Mouse (Mus musculus) megakaryocyte-erythroid progenitor cell, adult 5-6 weeks (primary cell): ENCODE data around the gene Pcnp. TPM values are rescaled to one million over a fixed set of nuclear protein-coding genes. Genes with fewer than 3 reads are reported as not detected.
A peak's percentile ranks its signal among the peaks of the same experiment; 100 is the strongest.

Source experiments
- ATAC-seq: replicated peaks from 2 replicates; pipeline ENCODE4 v1.8.0; 2016; ENCODE audit warnings: mild to moderate bottlenecking, inconsistent platforms; ENCODE audit not compliant: severe bottlenecking, poor library complexity, low FRiP score, low TSS enrichment
- total RNA-seq, 2 experiments: library from RNA; stranded (forward) in 1 of 2; stranded (reverse) in 1 of 2; fragments of 200-1000, 215-1000 nt in 1 of 2; fragments of >200 nt in 1 of 2; fragmentation: Nextera tagmentation in 1 of 2; gene quantifications; 2 replicates each; pipeline ENCODE4 v1.2.3; 2014 to 2017

Pcnp gene
- total RNA-seq, 2 experiments from 2014 or later = 124 to 128 TPM

DNA sequence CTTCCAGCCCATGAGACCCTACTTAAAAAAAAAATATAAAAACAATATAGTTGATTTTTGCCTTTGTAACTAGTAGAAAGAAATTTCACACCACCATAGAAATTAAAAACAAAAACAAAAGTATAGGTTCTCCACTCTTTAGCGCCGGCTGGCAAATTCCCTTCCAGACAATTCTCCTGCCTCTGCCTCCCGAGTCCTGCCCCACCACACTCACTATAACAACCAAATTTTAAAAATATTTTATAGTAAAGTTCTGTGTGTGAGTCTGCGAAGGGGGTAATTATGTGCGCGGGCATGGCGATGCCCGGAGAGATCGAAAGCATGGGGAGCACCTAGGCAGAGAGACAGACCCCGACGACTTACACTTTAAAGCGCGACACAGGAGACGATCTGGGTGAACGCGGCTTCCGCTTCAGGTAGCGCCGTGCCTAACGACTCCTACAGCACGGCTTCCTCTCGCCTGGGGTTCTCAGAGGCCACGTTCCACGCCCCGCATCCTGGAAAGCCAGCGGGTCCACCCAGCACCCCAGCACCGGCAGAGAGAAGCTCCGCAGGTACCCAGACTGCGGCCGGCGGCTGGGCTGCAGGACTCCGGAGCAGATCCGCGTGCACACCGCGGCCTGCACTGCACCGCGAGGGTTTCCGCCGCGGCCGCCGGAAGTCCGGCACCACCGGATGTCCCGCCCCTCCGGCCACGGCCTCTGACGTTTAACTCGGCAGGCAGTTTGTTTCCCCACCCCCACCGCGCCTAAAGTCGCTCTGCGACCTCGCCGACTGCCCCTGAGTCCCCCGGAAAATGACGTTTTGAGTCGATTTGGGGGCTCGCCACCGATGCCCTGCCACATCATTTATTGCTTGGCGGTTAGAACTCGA, 7.8 kb upstream of the Pcnp start, which contains the start of gene Trmt10c:
Gene Trmt10c (minus strand): TSS at position 682 of the 873 bp plus-strand sequence.
- peak; percentile 99 for ATAC-seq

DNA sequence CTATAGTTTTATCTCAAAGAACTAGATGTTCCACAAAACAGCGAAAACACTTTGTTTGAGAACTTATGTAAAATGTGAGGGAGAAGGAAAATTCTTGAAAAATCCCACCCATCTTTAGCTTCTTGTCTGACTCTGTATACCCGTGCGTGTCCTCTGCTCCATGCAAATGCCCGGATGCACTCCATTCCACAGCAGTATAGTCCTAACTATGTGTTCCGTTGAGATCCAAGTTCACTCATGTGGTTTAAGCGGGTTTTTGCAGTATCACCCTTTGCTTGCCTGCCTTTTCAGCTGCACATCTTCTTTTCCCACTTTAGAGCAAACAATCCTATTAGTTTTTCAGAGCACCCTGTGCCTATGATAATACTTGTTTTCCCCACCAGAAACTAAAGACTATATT, 7.0 kb upstream of the Pcnp start:
- ATAC-seq = no peak

DNA sequence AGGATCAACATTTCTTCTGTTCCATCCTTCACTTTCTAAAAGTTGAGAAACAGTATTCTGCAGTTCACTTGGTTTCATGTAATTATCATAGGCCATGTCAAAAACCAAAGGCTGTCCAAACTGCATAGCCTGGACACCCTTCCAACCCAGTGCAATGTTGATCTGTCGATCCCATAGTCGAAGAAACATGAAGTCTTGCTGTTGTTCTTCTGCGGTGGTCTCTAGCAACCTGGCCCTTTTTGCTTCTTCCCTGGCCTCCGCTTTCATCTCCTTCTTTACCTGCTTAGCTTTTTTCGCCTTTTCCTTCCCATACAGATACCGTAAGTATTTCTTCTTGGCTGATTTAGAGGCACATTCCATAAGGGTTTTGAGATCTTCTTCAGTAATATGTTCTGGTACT, 5.0 kb upstream of the Pcnp start:
- ATAC-seq = no peak

DNA sequence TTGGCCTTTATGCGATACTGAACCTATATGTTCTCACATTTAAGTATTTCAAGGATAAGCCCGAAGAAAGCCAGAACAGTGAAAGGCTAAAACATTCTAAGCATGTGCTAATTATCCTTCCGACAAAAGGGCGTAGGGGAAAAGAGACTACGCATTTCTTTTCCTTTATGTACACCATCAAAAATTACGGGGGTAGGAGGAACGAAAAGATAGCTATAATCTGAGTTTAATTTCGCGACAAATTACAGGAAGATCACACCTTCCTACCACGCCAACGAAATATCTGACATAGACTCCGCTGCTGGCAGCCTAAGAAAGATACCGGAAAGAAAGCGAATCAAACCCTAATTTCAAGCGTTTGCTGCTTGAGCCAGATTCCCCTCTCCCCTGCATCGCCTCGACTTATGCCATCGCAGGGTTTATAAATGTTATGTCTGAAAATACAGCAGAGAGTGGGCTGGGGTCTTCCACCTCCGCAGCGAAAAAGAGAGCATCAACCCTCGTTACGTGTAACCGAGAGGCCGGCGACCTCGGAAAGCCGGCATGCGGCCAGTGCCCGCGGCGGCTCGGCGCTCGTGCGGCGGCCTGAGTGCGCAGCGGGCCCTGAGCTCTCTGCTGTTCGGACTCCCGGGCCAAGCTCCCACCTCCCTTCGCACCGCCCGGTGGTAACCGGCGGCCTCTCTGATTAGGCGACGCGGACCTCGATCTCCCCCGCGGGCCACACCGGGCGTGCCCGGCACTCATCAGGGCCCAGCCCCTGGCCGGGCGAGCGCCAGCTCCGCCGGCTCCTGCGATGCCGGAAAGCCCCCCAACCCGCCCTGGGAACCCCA, 602 bp downstream of the Pcnp start:
- ATAC-seq = peak; percentile 58

DNA sequence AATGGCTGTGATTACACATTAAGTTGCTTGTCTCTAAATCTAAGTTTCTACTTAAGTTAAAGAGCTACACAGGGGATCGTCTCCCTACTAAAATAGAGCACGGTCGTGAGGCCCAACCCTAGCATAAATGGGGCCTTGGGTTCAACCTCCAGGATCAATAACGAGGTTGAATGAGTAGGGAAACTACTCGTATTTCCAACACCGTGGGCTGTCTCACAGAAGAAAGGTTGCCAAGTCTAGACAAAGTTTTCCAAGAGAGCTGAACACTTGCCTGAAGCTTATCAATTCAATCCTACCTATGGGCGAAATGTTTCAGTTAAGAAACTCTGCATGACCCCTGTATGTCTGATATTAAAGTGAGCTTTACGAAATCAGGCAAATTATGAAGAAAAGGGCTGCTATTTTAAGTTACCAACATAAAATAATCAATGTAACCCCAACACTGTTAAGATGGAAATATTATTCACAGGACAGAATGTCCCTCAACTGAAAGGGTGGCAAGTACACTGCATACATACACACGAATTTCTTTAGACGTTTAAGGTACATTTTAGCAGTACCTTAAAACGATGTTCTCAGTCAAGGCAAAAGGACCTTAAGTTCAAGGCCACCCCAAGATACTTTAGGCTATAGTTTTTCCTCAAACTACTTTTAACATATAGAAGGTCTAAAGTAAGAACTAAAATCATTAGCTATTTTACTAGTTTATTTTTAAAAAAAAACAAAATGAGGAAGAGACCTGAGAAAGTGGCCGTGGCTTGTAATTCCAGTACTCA, 1.5 kb downstream of the Pcnp start:
- ATAC-seq = no peak

DNA sequence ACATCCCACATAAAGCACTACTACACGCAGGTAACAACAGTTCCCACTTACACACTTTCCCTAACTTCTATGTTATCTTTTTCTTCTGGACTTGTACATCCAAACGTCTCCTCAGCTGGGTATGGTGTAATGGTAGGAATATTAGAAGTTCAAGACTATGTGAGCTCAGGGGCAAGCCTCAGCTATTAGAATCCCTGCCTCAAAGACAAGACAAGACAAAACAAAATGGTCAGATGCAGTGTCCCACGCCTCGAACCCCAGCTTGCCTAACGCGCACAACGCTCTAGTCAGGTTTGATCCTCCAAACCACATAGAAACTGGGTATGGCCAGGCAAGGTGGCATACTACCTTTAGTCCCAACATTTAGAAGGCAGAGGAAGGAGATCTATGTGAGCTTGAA, 9.9 kb downstream of the Pcnp start:
- no peak for ATAC-seq

DNA sequence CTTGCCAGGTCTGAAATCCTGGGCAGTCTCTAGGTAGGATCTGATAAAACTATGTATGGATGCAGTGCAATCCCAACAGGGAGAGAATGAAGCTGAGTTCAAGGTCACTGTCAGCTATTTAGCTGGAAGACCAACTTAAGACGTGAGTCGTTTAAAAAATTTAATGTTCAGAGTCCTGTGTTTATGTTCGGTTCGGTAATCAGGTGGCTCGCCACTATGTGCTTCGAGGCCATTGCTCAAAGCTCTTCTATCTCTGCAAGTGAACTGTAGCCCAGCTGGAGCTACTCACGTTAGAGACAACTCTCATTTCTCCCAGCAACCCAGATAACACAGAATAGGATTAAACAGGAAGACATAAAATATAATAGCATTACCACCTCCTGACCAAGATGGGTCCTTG, 15.5 kb downstream of the Pcnp start:
- ATAC-seq = no peak; the same call in 1 of the 2 replicates

DNA sequence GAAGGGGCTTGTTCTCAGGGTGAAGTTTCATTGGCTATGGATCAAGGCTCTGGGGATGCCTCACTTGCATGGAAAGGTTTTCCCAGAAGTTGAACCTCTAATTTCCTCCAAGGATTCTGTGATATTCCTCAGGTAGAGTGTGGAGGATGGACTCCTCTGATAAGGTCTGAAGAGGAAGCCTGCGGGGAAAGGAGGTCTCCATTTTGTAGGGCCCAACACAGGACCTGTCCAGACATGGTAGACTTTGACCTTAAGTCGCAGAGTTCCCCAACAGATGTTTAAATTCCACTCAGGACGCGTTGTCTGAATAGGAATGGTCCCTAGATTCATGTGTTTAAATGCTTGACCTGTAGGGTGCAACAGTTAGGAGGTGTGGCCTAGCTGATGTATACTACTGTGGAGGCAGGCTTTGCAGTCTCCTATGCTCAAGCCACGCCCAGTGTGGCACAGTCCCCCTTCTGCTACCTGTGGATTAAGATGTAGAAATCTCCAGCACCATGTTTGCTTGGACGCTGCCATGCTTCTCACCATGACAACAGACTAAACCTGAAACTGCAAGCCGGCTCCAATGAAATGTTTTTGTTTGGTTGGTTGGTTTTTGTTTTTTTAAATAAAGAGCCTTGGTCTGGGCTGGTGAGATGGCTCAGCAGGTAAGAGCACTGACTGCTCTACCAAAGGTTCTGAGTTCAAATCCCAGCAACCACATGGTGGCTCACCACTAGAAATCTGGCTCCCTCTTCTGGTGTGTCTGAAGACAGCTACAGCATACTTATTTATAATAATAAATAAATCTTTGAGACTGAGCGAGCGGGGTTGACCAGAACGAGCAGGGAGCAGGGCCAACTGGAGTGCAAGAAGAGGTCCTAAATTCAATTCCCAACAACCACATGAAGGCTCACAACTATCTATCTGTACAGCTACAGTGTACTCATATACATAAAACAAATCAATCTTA, 16.5 kb downstream of the Pcnp start:
- peak; percentile 52 for ATAC-seq

DNA sequence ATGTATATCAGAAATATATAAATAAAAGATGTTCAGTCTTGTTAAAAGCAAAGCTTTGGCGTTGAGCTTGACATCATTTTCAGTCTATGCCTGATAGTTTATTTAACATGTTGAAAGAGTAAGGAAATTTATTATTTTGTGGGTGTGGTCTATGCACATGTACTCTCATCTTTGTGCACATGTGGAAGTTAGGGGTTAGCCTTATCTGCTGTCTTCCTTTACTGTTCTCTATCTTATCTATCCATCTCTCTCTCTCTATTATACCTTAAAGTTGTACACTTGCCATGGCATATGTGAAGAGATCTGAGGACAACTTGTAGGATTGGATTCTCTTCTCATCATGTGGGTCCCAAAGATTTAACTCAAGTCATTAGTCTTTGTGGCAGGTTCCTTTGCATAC, 20.7 kb downstream of the Pcnp start:
- ATAC-seq = no peak

DNA sequence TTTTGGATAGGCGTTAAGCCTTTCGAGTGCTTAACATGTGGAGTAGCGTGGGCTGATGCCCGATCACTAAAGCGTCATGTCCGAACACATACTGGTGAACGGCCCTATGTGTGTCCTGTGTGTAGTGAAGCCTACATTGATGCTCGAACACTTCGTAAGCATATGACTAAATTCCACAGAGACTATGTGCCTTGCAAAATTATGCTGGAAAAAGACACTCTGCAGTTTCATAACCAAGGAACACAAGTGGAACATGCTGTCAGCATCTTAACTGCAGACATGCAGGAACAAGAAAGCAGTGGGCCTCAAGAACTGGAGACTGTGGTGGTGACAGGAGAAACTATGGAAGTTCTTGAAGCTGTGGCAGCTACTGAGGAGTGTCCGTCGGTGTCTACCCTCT, 22.7 kb downstream of the Pcnp start:
- ATAC-seq = no peak

DNA sequence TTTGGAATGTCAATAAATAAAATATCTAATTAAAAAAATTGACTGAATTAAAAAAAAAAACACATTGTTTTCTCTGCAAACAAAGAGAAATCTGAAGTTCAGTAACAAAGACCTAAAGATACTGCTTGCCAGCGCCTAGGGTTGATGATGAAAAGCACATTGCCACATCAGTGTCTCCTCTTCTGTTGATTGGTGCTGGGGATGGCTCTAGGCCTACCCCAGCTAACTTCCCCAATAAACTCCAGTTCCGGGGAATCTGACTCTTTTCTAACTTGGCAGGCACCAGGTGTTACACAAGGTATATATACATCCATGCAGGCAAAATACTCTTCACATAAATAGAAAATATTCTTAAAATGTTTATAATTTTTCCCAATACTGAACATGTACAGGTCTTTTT, 35.3 kb downstream of the Pcnp start:
- ATAC-seq = no peak

DNA sequence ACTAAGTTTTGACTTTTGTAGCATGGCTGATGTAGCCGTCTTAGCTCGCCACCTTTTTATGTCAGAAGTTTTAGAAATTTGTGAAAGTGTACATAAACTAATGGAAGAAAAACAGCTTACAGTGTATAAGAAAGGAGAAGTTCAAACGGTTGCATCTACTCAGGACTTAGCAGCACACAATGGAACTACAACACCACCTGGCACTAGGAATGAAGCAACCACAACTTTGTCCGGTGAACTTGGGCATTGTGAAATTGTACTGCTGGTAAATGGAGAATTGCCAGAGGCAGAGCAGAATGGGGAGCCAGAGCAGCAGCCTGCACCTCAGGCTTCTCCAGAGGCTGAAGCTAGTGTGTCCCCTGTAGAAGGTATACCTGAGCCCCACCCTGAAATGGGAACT, 39.2 kb downstream of the Pcnp start:
- ATAC-seq = no peak

DNA sequence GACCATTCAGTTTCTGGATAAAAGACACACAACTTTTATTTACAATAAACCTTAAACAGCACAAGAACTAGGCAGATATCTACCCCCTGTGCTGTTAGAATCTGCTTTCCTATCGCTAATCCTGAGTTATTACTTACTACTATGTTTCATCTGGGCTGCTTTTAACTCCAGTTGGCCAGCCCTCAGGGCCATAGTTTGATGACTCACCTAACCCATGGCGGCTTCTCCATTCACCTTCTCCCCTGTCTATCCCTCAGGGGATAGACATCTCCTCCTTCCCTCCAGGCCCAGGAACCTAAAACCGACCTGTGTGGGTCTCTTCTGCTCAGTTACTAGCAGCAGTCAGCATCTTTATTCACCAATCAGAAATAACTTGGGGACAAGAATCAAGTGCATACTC, 43.5 kb downstream of the Pcnp start:
- no peak for ATAC-seq

DNA sequence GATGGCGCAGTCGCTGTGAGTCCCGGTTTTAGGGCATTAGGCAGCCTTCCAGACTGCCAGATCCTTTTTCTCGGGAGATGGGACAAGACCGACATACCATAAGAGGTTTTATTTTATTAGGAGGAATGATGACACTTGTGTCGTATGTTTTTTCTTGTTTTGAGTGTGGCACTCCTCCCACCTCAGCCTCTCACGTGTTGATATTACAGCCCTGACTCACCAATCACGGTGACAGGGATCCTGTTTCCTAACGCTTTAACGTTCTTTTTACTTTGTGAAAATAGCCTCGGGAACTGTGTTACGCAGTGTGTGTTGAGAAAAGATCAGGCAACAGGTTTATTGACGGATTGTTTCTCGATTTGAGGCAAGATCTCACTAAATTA, 54.6 kb downstream of the Pcnp start:
- peak; percentile 50 for ATAC-seq

DNA sequence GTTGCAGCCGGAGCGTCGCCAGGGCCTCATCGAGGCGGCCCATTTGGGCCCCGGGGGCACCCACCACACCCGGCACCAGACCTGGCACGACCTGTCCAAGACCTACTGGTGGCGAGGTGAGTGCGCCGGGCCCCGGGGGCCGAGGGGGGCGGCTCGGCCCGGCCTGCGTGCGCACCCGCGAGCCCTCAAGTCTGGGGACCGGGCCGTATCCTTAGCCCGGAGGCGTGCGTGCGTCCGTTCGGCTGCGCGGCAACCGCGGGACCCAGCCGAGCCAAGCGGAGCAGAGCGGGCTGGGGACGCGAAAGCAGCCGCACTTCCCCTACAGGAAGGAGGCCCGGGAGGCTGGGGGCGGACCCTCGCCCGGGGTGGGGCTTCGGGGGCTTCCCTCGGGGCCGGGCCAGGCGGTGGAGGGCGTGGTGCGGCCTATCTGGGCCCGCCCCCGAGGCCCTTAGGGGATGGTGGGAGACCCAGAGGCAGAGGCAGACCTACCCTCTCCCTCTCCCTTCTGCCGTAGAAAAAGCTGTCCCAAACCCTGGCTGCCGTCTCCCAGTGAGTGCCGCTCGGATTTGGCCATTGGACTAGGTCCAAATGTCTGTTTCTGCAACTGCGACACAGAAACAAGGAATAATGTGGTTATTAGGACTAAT, 55.2 kb downstream of the Pcnp start:
- ATAC-seq = peak; percentile 57

DNA sequence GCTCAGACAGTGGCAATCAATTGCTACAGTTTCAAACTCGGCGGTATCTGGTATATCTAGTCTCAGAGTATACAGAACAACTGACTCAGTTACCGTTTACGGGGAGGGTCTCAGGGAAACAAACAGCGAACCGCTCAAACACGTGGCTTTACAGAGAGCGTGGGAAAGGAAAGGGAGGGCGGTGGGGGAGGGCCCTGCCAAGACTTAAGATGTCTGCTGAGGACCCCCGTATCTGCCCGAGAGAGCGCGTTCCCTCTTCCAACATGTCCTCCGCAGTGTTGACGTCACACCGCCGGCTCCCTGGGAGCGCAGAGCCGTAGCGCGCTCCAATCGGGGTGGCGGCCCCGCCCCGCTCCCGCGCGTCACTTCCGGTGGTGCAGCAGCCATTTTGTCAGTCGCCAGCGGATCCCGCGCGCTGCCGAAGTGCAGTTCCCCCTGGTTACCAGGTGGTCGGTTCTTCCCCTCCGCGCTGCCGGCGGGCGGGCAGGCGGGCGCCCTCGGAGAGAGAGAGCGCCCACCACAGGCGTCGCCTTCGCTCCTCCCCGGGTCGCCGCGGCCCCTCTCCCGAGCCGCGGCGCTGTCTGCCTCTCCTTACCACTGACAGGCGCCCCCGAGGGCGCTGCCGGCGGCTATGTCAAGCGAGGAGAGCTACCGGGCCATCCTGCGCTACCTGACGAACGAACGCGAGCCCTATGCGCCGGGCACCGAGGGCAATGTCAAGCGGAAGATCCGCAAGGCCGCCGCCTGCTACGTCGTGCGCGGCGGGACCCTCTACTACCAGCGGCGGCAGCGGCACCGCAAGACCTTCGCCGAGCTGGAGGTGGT, 55.9 kb downstream of the Pcnp start, which contains the start of gene Zbtb11:
Gene Zbtb11 (plus strand): TSS at position 453 of the 825 bp plus-strand sequence.
- ATAC-seq = peak; percentile 87

DNA sequence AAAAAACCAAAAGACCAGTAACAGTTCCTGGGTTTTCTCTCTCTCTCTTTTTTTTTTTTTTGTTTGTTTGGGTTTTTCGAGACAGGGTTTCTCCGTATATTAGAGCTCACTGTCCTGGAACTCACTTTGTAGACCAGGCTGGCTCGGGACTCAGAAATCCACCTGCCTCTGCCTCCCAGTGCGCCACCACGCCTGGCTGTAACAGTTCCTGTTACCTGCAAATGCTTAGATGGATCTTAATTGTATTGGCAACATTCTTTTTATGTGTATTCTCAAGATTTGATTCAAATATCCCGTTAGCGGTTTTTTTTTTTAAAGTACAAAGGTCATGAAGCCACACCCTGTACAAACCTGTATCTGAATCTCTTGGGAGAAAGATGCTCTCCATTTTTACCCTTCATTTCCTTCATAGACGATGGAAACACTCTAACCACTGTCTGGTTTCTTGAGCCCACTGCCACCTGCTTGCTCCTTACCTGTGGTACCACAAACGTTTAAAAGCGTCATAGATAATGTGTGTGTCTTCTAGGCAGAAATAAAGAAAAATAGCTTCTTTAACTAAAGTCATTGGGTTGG, 56.8 kb downstream of the Pcnp start:
- ATAC-seq = no peak
